Mouse (Mus musculus) stomach, postnatal 0 days (tissue): ENCODE results near the gene Smcp.

ENCODE experiments used
- CTCF ChIP-seq: IDR thresholded peaks from 2 replicates; pipeline ENCODE4 v1.5.1; 2016; ENCODE audit warnings: antibody characterized with exemption, low read depth, mild to moderate bottlenecking, moderate library complexity
- EP300 ChIP-seq: optimal IDR thresholded peaks from 2 replicates; pipeline ENCODE3; 2016; ENCODE audit warnings: antibody characterized with exemption

DNA sequence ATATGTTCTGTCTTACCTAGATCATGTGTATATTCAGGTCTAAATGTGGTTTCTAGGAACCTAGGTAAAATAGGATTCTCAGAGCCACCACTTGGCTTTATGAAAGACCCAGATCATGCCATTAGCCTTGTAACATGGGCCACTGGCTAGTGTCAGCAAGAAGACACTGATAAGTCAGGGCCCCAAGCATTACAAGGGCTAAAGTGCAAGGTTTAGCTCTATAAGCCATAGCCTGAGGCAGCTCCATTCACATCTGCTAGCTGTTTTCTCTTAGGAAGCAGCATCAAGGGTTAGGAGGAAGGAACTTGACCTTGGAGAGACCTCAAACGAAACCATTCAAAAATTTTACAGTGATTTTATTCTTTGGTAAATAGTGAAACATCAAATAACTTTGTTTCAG, 3.7 kb downstream of the Smcp start:
- TF ChIP-seq CTCF (no peak), EP300 (no peak)
